Mouse (Mus musculus) stomach, postnatal 0 days (tissue): ENCODE data around the gene Ttn.

Experiments
- CTCF ChIP-seq: IDR thresholded peaks from 2 replicates; pipeline ENCODE4 v1.5.1; 2016; ENCODE audit warnings: antibody characterized with exemption, low read depth, mild to moderate bottlenecking, moderate library complexity
- EP300 ChIP-seq: optimal IDR thresholded peaks from 2 replicates; pipeline ENCODE3; 2016; ENCODE audit warnings: antibody characterized with exemption

- TF ChIP-seq CTCF (no peak), EP300 (no peak)
Observed at GRCm38 (mm10) chr2:76672966-76673392, 309.4 kb downstream of the Ttn start, which contains the start of gene Fkbp7.
